Mouse (Mus musculus) liver, embryonic 14.5 days (tissue): ENCODE data around the gene Fasl.

ENCODE experiments used
- CTCF ChIP-seq: IDR thresholded peaks from 2 replicates; pipeline ENCODE4 v1.5.1; 2016; ENCODE audit warnings: antibody characterized with exemption, low read depth, control low read depth
- EP300 ChIP-seq: IDR thresholded peaks from 2 replicates; pipeline ENCODE4 v1.6.1; 2016; ENCODE audit warnings: antibody characterized with exemption, low read depth

DNA sequence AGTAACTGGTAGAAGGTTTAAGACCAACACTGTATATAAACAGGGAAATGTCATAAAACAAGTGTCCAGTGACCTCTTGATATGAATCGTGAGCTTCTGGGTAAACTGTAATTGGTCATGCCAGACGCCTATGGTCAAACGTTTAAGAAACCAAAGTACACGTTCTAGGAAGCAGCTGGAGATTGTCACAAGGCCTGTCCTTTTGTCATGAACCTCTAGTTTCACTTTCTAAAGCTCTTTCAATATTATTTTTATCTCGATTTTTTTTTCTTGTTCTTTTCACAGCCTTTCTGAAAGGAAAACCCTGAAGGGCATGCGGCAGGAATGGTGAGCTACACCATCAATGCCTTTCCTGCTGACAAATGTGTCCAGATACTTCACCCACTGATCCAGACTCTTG lies 20.7 kb upstream of the Fasl start:
- TF ChIP-seq CTCF (no peak), EP300 (no peak)
